Mouse (Mus musculus) ES-Bruce4 (cell line): ENCODE measurements around the gene Gmip.

Experiments used
- CTCF ChIP-seq: IDR thresholded peaks from one replicate; pipeline ENCODE4 v1.8.1; 2011; ENCODE audit warnings: low read depth, low read length
- POLR2A ChIP-seq: IDR thresholded peaks from one replicate; pipeline ENCODE4 v1.8.1; 2011; ENCODE audit warnings: low read length; ENCODE audit not compliant: insufficient read depth

DNA sequence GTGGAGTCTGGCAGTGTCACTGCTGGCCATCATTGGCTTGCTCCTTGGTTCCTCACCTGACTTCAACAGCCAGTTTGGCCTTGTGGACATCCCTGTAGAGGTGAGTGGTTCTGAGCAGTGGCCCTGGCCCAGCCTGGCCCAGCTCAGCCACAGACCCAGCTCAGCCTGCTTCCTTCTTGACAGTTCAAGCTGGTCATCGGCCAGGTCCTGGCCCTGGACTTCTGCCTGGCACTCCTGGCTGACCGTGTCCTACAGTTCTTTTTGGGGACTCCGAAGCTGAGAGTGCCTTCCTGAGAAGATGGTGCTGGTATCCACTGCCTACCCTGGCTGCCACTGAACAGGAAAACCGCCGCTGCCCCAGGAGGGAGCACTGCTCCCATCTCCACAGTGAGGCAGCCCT is 1.2 kb upstream of the Gmip start:
- TF ChIP-seq CTCF = no peak
- no peak for TF ChIP-seq POLR2A
